Mouse (Mus musculus): Measurements from ENCODE around the gene Schip1.

The Schip1 gene

GRCm38 (mm10) chr3:68511744-68512143 lies 447.1 kb downstream of the Schip1 start:
- no peak for DNase-seq (ENCODE audit: low spot score)

- DNase-seq (ENCODE audit: low spot score), result no peak
These were observed 447.7 kb downstream of the Schip1 start for GRCm38 (mm10) chr3:68512327-68512726.

GRCm38 (mm10) chr3:68513340-68514119 lies 448.9 kb downstream of the Schip1 start:
- no peak for DNase-seq (ENCODE audit: low spot score)

- DNase-seq (ENCODE audit: low spot score), result no peak
These were observed 449.5 kb downstream of the Schip1 start for GRCm38 (mm10) chr3:68514120-68514497.

GRCm38 (mm10) chr3:68514717-68515116 lies 450.1 kb downstream of the Schip1 start:
- no peak for DNase-seq (ENCODE audit: low spot score)

GRCm38 (mm10) chr3:68516393-68517081 lies 451.9 kb downstream of the Schip1 start:
- DNase-seq (ENCODE audit: low spot score), result no peak

GRCm38 (mm10) chr3:68517236-68517635 lies 452.6 kb downstream of the Schip1 start:
- no peak for DNase-seq (ENCODE audit: low spot score)

GRCm38 (mm10) chr3:68518041-68518440 lies 453.4 kb downstream of the Schip1 start:
- DNase-seq (ENCODE audit: low spot score), result no peak

- DNase-seq (ENCODE audit: low spot score), result no peak
These were observed 454.0 kb downstream of the Schip1 start for GRCm38 (mm10) chr3:68518586-68518985.

- no peak for DNase-seq (ENCODE audit: low spot score)
These were observed 460.8 kb downstream of the Schip1 start for GRCm38 (mm10) chr3:68525361-68525878.

GRCm38 (mm10) chr3:68526416-68526815 lies 461.8 kb downstream of the Schip1 start:
- no peak for DNase-seq (ENCODE audit: low spot score)

GRCm38 (mm10) chr3:68527182-68527581 lies 462.6 kb downstream of the Schip1 start:
- no peak for DNase-seq (ENCODE audit: low spot score)

- no peak for DNase-seq (ENCODE audit: low spot score)
These were observed 467.3 kb downstream of the Schip1 start for GRCm38 (mm10) chr3:68531908-68532307.

- no peak for DNase-seq (ENCODE audit: low spot score)
These were observed 470.0 kb downstream of the Schip1 start for GRCm38 (mm10) chr3:68534571-68535051.

- DNase-seq (ENCODE audit: low spot score), result no peak
These were observed 470.6 kb downstream of the Schip1 start for GRCm38 (mm10) chr3:68535160-68535728.

GRCm38 (mm10) chr3:68536071-68536470 lies 471.5 kb downstream of the Schip1 start:
- DNase-seq (ENCODE audit: low spot score), result no peak

- DNase-seq (ENCODE audit: low spot score), result no peak
These were observed 477.1 kb downstream of the Schip1 start for GRCm38 (mm10) chr3:68541688-68542087.

- no peak for DNase-seq (ENCODE audit: low spot score)
These were observed 478.4 kb downstream of the Schip1 start for GRCm38 (mm10) chr3:68542944-68543501.

GRCm38 (mm10) chr3:68544811-68545210 lies 480.2 kb downstream of the Schip1 start:
- DNase-seq (ENCODE audit: low spot score), result no peak

GRCm38 (mm10) chr3:68545898-68546297 lies 481.3 kb downstream of the Schip1 start:
- DNase-seq (ENCODE audit: low spot score), result no peak

GRCm38 (mm10) chr3:68555087-68555662 lies 490.6 kb downstream of the Schip1 start:
- no peak for DNase-seq (ENCODE audit: low spot score)

GRCm38 (mm10) chr3:68556891-68557290 lies 492.3 kb downstream of the Schip1 start:
- DNase-seq (ENCODE audit: low spot score), result no peak
